Comparison of ENCODE assay signal across 12 mouse cellular contexts in the genomic region with DNA sequence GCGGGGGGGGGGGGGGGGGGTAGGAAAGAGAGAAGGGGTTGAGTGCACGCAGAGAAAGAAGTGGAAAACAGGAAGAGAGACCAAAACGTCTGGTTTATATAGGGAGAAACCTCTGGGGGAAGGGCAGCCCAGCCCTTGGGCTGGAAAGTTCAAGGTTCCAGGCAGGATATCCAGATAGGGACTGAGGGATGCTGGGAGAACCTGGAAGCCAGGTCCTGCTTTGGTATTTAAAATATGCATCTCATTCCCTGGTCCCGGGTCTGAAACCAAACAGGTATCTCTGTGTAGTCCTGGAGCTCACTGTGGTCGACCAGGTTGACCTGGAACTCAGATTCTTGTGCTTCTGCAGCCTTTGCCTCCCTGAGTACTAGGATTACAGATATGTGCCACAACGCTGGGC. TPM values are rescaled to one million over a fixed set of nuclear protein-coding genes. Genes with fewer than 3 reads are reported as not detected.
DNase-seq lines count a peak whose midpoint lies in the region; ATAC-seq and TF ChIP-seq lines count a peak whose summit lies in the region.
"Had no signal": no experiment of that assay in that cellular context is flagged by ENCODE, and none has a peak within 500 bp of the region (broad histone marks: within the 10 kb centered on the region; RNA-seq: fewer than 3 reads in every experiment).

No protein-coding gene starts in this region.

- no peaks in the 10 kb centered on the region for H3K9me3 ChIP-seq in lung, embryonic 15.5 days
- no peaks in the 10 kb centered on the region for H3K9me3 ChIP-seq in embryonic facial prominence, embryonic 15.5 days (replicated peaks)
- no peaks in the 10 kb centered on the region for H3K9me3 ChIP-seq in intestine, postnatal 0 days (ENCODE audit: control insufficient read depth)

- H3K4me2 ChIP-seq in lung, embryonic 15.5 days = peak overlapping the region; percentile 57
- H3K4me2 ChIP-seq in embryonic facial prominence, embryonic 15.5 days (replicated peaks) = peak overlapping the region; percentile 31; the same call in 1 of the 2 replicates
- H3K4me2 ChIP-seq in intestine, postnatal 0 days (replicated peaks; ENCODE audit: low read depth) = peak overlapping the region; percentile 79
- H3K4me2 ChIP-seq in myocyte (ENCODE audit: low read depth) = peak overlapping the region; percentile 74

- no peak overlapping the region; the same call in 1 of the 2 replicates for H3K9ac ChIP-seq in lung, embryonic 15.5 days
- no peak overlapping the region for H3K9ac ChIP-seq in embryonic facial prominence, embryonic 15.5 days
- no peak overlapping the region for H3K9ac ChIP-seq in intestine, postnatal 0 days (ENCODE audit: low read depth, low read length)

- TF ChIP-seq POLR2A in lung, adult 2 months (IDR thresholded peaks at IDR 0.05; ENCODE audit: borderline replicate concordance, extremely low read depth, low read depth, low read length) = no peak
- no peak for TF ChIP-seq POLR2A in myocyte (IDR thresholded peaks at IDR 0.05; ENCODE audit: insufficient read length, low read depth)

- H3K27me3 ChIP-seq in lung, embryonic 15.5 days = no peaks in the 10 kb centered on the region
- no peaks in the 10 kb centered on the region for H3K27me3 ChIP-seq in embryonic facial prominence, embryonic 15.5 days
- no peaks in the 10 kb centered on the region for H3K27me3 ChIP-seq in intestine, postnatal 0 days (replicated peaks; ENCODE audit: control insufficient read depth, insufficient read depth, low read length)
- no peaks in the 10 kb centered on the region for H3K27me3 ChIP-seq in myocyte (ENCODE audit: control insufficient read depth, insufficient read depth, insufficient read length)

- no peak overlapping the region for H3ac ChIP-seq in myocyte (ENCODE audit: control insufficient read depth, insufficient read length)

- ATAC-seq in lung, embryonic 15.5 days (ENCODE audit: borderline replicate concordance, extremely low read depth, low FRiP score, low TSS enrichment) = no peak
- no peak for ATAC-seq in embryonic facial prominence, embryonic 15.5 days (ENCODE audit: insufficient number of reproducible peaks, low FRiP score, low TSS enrichment, low read depth)
- ATAC-seq in intestine, postnatal 0 days = no peak

- H3K27ac ChIP-seq in lung, embryonic 15.5 days = no peak overlapping the region
- H3K27ac ChIP-seq in embryonic facial prominence, embryonic 15.5 days (replicated peaks) = no peak overlapping the region
- H3K27ac ChIP-seq in intestine, postnatal 0 days (ENCODE audit: low read depth, low read length) = no peak overlapping the region

- peaks cover 44% of the 10 kb centered on the region for H3K79me2 ChIP-seq in myocyte (ENCODE audit: control insufficient read depth, insufficient read depth)

- no peak for DNase-seq in lung, adult 2 months
- no peak for DNase-seq in embryo, embryonic 11 days
- DNase-seq in layer of hippocampus, postnatal 36 days = no peak
- no peak for DNase-seq in cerebellum, postnatal 36 days
- DNase-seq: cerebellum, adult 9-10 months; gastrocnemius, postnatal 36 days; lung, adult 18-20 months; right cerebral cortex, postnatal 4 days had no signal

- TF ChIP-seq CTCF in lung, adult 2 months (IDR thresholded peaks at IDR 0.05; ENCODE audit: insufficient read depth, low read length) = no peak
- TF ChIP-seq CTCF in intestine, postnatal 0 days (IDR thresholded peaks at IDR 0.05; ENCODE audit: low read depth) = no peak

- H3K4me3 ChIP-seq in lung, embryonic 15.5 days = peak overlapping the region; percentile 91; the same call in 1 of the 2 replicates
- H3K4me3 ChIP-seq in lung, adult 2 months (replicated peaks; ENCODE audit: extremely low read depth, low read depth, low read length) = no peak overlapping the region
- no peak overlapping the region for H3K4me3 ChIP-seq in embryonic facial prominence, embryonic 15.5 days (replicated peaks)
- no peak overlapping the region for H3K4me3 ChIP-seq in intestine, postnatal 0 days (ENCODE audit: low read depth, low read length)
- H3K4me3 ChIP-seq in myocyte = peak overlapping the region; percentile 96

- WGBS in lung, embryonic 15.5 days = 41% methylated on average over 5 of the region's 6 CpGs
- 38% methylated on average over 6 of the region's 6 CpGs for WGBS in lung, adult 2 months
- 51% methylated on average over 5 of the region's 6 CpGs for WGBS in embryonic facial prominence, embryonic 15.5 days
- 30% methylated on average over 6 of the region's 6 CpGs for WGBS in intestine, postnatal 0 days

- H3K4me1 ChIP-seq in lung, embryonic 15.5 days = peaks cover 7% of the 10 kb centered on the region
- H3K4me1 ChIP-seq in lung, adult 2 months (ENCODE audit: control insufficient read depth, insufficient read depth, low read length) = peaks cover 3% of the 10 kb centered on the region
- peaks cover 8% of the 10 kb centered on the region; the same call in 1 of the 2 replicates for H3K4me1 ChIP-seq in embryonic facial prominence, embryonic 15.5 days
- H3K4me1 ChIP-seq in intestine, postnatal 0 days (replicated peaks; ENCODE audit: control insufficient read depth, insufficient read depth, low read length) = no peaks in the 10 kb centered on the region

- peaks cover 16% of the 10 kb centered on the region; the same call in 1 of the 2 replicates for H3K36me3 ChIP-seq in lung, embryonic 15.5 days
- peaks cover 12% of the 10 kb centered on the region; the same call in 1 of the 2 replicates for H3K36me3 ChIP-seq in embryonic facial prominence, embryonic 15.5 days
- 0 out of 2 replicates have a peak, but pooled peaks cover 5% of the 10 kb centered on the region for H3K36me3 ChIP-seq in intestine, postnatal 0 days (ENCODE audit: control insufficient read depth, insufficient read depth)
- peaks cover 21% of the 10 kb centered on the region for H3K36me3 ChIP-seq in myocyte (ENCODE audit: control insufficient read depth, insufficient read depth)

TF ChIP-seq in myocyte, 11 proteins besides CTCF, POLR2A, EP300 and RAD21:
- TF ChIP-seq TCF3 (IDR thresholded peaks at IDR 0.05; ENCODE audit: insufficient read length, low read depth) (no peak), TCF12 (IDR thresholded peaks at IDR 0.05; ENCODE audit: insufficient read depth, poor library complexity, severe bottlenecking) (no peak), E2F4 (IDR thresholded peaks at IDR 0.05; ENCODE audit: insufficient read depth) (no peak), MAX (IDR thresholded peaks at IDR 0.05; ENCODE audit: low read depth) (no peak), CEBPB (IDR thresholded peaks at IDR 0.05; ENCODE audit: insufficient read depth, poor library complexity, severe bottlenecking) (no peak), MYOD1 (IDR thresholded peaks at IDR 0.05; ENCODE audit: control insufficient read depth in 1 of 3, insufficient read length in 2 of 3, low read depth in 2 of 3) (no peak), REST (IDR thresholded peaks at IDR 0.05; ENCODE audit: insufficient read depth, insufficient read length) (no peak), SRF (IDR thresholded peaks at IDR 0.05; ENCODE audit: control insufficient read depth, insufficient read length, low read depth) (no peak), MYOG (IDR thresholded peaks at IDR 0.05; ENCODE audit: control insufficient read depth in 1 of 3, insufficient read depth in 1 of 3, insufficient read length in 2 of 3, low read depth in 2 of 3) (no peak), POLR2AphosphoS2 (IDR thresholded peaks at IDR 0.05; ENCODE audit: insufficient read length, low read depth) (no peak), USF1 (IDR thresholded peaks at IDR 0.05; ENCODE audit: low read depth) (no peak)

RNA-seq across cellular contexts. Expression of a gene that starts 1.1 kb away (rescaled TPM):
- polyA plus RNA-seq in lung, embryonic 15.5 days (2015; fragmentation: Nextera tagmentation; extraction: Ambion mirVana) = 38.9 and 39.6 TPM in 2 replicates
- polyA plus RNA-seq in lung, adult 2 months (2012; rRNA removed) = 0.72 and 1.4 TPM in 2 replicates
- 35.9 and 36.1 TPM in 2 replicates for polyA plus RNA-seq in embryonic facial prominence, embryonic 15.5 days (2015; fragmentation: Nextera tagmentation; extraction: Ambion mirVana)
- polyA plus RNA-seq in intestine, postnatal 0 days (2015; fragmentation: Nextera tagmentation; extraction: Ambion mirVana) = 26.5 and 26.6 TPM in 2 replicates
- polyA plus RNA-seq in myocyte (2012; fragmentation: generic; extraction: Trizol) = 7.7 TPM
- total RNA-seq in layer of hippocampus, postnatal 36 days (2021) = 10 to 100 TPM in 1 of 2 experiments, 1 to 10 TPM in 1; 9.6 to 13.0 TPM

RNA-seq across cellular contexts. Expression of a gene that starts 1.1 kb away (rescaled TPM):
- polyA plus RNA-seq in lung, embryonic 15.5 days (2015; fragmentation: Nextera tagmentation; extraction: Ambion mirVana) = 101 and 103 TPM in 2 replicates
- 8.0 and 13.0 TPM in 2 replicates for polyA plus RNA-seq in lung, adult 2 months (2012; rRNA removed)
- 82.0 and 87.7 TPM in 2 replicates for polyA plus RNA-seq in embryonic facial prominence, embryonic 15.5 days (2015; fragmentation: Nextera tagmentation; extraction: Ambion mirVana)
- polyA plus RNA-seq in intestine, postnatal 0 days (2015; fragmentation: Nextera tagmentation; extraction: Ambion mirVana) = 23.9 and 25.3 TPM in 2 replicates
- polyA plus RNA-seq in myocyte (2012; fragmentation: generic; extraction: Trizol) = 27.8 TPM
- total RNA-seq in layer of hippocampus, postnatal 36 days (2021) = 10 to 100 TPM; 78.6 to 81.6 TPM

Comparison
In these comparisons a context has a peak if more than half of its experiments do, and no peak if none do; other contexts are left out.
1. H3K4me3 ChIP-seq: peak in lung, embryonic 15.5 days (single experiment) and myocyte (single experiment); none in lung, adult 2 months (single experiment), embryonic facial prominence, embryonic 15.5 days (single experiment) and intestine, postnatal 0 days (single experiment).
2. Peak in every context shown above with its lines, with median percentiles within 50 percentile points of each other: H3K4me2 ChIP-seq.